Mouse (Mus musculus): Measurements from ENCODE around the gene Flot1. TPM values are rescaled to one million over a fixed set of nuclear protein-coding genes. Genes with fewer than 3 reads are reported as not detected.
A peak's percentile ranks its signal among the peaks of the same experiment; 100 is the strongest.
"Not testable (repeated sequence)": the region's sequence is repeated elsewhere in the genome, so short reads cannot be mapped to it uniquely, and the experiment has no call there.

The Flot1 gene
- polyA plus RNA-seq, 1 experiment from 2014 or later = 36.1 TPM

DNA sequence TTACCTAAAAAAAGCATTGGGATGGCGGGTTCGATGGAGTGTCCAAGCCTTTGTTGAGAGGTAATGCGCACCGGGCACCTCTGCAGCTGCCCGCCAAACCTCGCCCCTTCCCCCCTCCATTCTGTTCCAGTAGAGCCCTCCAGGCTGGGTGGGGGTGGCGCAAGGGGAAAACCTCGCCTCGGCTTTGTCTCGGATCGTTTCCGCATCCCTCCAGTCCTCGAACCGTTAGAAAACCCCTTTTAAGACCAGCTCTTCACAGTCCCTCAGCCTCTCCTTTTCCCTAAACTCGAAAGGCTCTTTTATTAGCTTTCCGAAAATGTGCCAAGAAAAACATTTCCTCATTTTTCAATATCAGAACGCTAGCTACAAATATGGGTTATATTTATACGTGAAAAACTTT is 14.5 kb downstream of the Flot1 start:
- Histone ChIP-seq H3K27me3 (ENCODE audit: control insufficient read depth, insufficient read depth, low read length) (no peaks in the 10 kb centered on the region), H3K27ac (ENCODE audit: low read depth, low read length) (peak overlapping the region; percentile 97), H3K36me3 (ENCODE audit: control insufficient read depth, insufficient read depth, low read length) (peaks cover 45% of the 10 kb centered on the region), H3K4me1 (ENCODE audit: control insufficient read depth, insufficient read depth, low read length) (peaks cover 28% of the 10 kb centered on the region), H3K4me3 (ENCODE audit: low read length) (peak overlapping the region; percentile 91), H3K4me2 (replicated peaks; ENCODE audit: low read depth, low read length) (peak overlapping the region; percentile 78), H3K9me3 (ENCODE audit: control insufficient read depth, low read length) (no peaks in the 10 kb centered on the region), H3K9ac (ENCODE audit: low read depth, low read length) (peak overlapping the region; percentile 87)
- under 1% methylated on average over 18 of the region's 18 CpGs for WGBS
- ATAC-seq (ENCODE audit: low FRiP score, low TSS enrichment) = 0 out of 2 replicates have a peak, but pooled peaks have one; percentile 1

GRCm38 (mm10) chr17:35838122-35838544 is 15.1 kb downstream of the Flot1 start, which contains the start of gene Tubb5:
Tubb5 (minus strand) TSS chr17:35838306.
- no peaks in the 10 kb centered on the region for H3K27me3 ChIP-seq (ENCODE audit: control insufficient read depth, insufficient read depth, low read length)
- H3K4me1 ChIP-seq (ENCODE audit: control insufficient read depth, insufficient read depth, low read length) = peaks cover 34% of the 10 kb centered on the region
- H3K4me3 ChIP-seq (ENCODE audit: low read length) = peak within 1 kb of the TSS; percentile 91
- peak within 1 kb of the TSS; percentile 97 for H3K27ac ChIP-seq (ENCODE audit: low read depth, low read length)
- peak within 1 kb of the TSS; percentile 87 for H3K9ac ChIP-seq (ENCODE audit: low read depth, low read length)
- H3K9me3 ChIP-seq (ENCODE audit: control insufficient read depth, low read length) = no peaks in the 10 kb centered on the region
- H3K36me3 ChIP-seq (ENCODE audit: control insufficient read depth, insufficient read depth, low read length) = peaks cover 39% of the 10 kb centered on the region
- peak; percentile 75 for ATAC-seq (ENCODE audit: low FRiP score, low TSS enrichment)
- under 1% methylated on average over 29 of the region's 29 CpGs for WGBS
- peak within 1 kb of the TSS; percentile 78 for H3K4me2 ChIP-seq (replicated peaks; ENCODE audit: low read depth, low read length)

DNA sequence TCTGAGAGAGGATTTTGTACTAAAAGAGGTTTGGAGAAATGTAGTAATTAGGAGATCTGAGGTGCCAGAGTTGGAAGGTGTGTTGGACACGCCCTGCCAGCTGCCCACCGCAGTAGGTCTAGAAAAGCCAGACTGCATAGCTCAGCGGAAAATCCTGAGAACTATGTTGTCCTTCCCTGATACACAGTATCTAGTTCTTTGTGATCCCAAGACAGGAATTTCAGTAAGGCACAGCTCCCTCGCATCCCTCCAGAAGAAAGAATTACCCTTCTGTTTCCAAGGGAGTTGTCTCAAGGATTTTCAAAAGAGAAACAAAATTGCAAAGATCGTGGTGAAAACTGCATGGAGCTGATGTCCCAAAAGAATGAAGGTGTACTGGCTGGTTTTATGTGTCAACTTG is 15.5 kb downstream of the Flot1 start:
- ATAC-seq (ENCODE audit: low FRiP score, low TSS enrichment) = no peak
- Histone ChIP-seq H3K4me2 (replicated peaks; ENCODE audit: low read depth, low read length) (peak overlapping the region; percentile 52), H3K36me3 (ENCODE audit: control insufficient read depth, insufficient read depth, low read length) (peaks cover 34% of the 10 kb centered on the region), H3K9ac (ENCODE audit: low read depth, low read length) (peak overlapping the region; percentile 61), H3K4me1 (ENCODE audit: control insufficient read depth, insufficient read depth, low read length) (peaks cover 35% of the 10 kb centered on the region), H3K9me3 (ENCODE audit: control insufficient read depth, low read length) (no peaks in the 10 kb centered on the region), H3K27me3 (ENCODE audit: control insufficient read depth, insufficient read depth, low read length) (no peaks in the 10 kb centered on the region), H3K4me3 (ENCODE audit: low read length) (peak overlapping the region; percentile 91), H3K27ac (ENCODE audit: low read depth, low read length) (peak overlapping the region; percentile 86)
- WGBS = under 1% methylated on average over 5 of the region's 5 CpGs

- Histone ChIP-seq H3K27ac (ENCODE audit: low read depth, low read length) (peak overlapping the region; percentile 86), H3K4me3 (ENCODE audit: low read length) (peak overlapping the region; percentile 91), H3K36me3 (ENCODE audit: control insufficient read depth, insufficient read depth, low read length) (peaks cover 30% of the 10 kb centered on the region), H3K4me2 (replicated peaks; ENCODE audit: low read depth, low read length) (peak overlapping the region; percentile 52), H3K9ac (ENCODE audit: low read depth, low read length) (peak overlapping the region; percentile 61; the same call in 1 of the 2 replicates), H3K4me1 (ENCODE audit: control insufficient read depth, insufficient read depth, low read length) (peaks cover 34% of the 10 kb centered on the region)
- not testable (repeated sequence) for H3K27me3 ChIP-seq (ENCODE audit: control insufficient read depth, insufficient read depth, low read length); H3K9me3 ChIP-seq (ENCODE audit: control insufficient read depth, low read length); ATAC-seq (ENCODE audit: low FRiP score, low TSS enrichment)
- WGBS = 39% methylated on average over 3 of the region's 3 CpGs
Measured at GRCm38 (mm10) chr17:35839002-35839401, 16.0 kb downstream of the Flot1 start.

DNA sequence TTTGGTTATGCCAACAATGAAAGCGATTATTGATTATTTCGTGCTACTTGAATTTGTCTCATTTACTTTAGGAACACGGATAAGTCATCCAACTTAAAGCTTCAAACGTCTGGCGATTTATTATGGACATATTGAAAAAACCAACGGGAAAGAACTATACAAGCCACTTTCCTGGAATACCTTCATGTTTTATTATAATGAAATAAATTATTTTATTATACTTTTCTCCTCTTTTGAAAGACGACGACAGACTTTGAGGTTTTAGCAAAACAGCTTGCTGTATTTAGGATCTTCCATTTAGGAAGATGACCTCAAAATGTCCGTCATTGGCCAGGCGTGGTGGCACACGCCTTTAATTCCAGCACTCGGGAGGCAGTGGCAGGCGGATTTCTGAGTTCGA is 17.5 kb downstream of the Flot1 start:
- peak overlapping the region; percentile 10; the same call in 1 of the 2 replicates for H3K27ac ChIP-seq (ENCODE audit: low read depth, low read length)
- 56% methylated on average over 14 of the region's 14 CpGs for WGBS
- no peak for ATAC-seq (ENCODE audit: low FRiP score, low TSS enrichment)
- peaks cover 24% of the 10 kb centered on the region for H3K36me3 ChIP-seq (ENCODE audit: control insufficient read depth, insufficient read depth, low read length)
- H3K4me2 ChIP-seq (replicated peaks; ENCODE audit: low read depth, low read length) = peak overlapping the region; percentile 37
- H3K27me3 ChIP-seq (ENCODE audit: control insufficient read depth, insufficient read depth, low read length) = no peaks in the 10 kb centered on the region
- H3K9ac ChIP-seq (ENCODE audit: low read depth, low read length) = peak overlapping the region; percentile 40; the same call in 1 of the 2 replicates
- H3K4me3 ChIP-seq (ENCODE audit: low read length) = peak overlapping the region; percentile 58
- no peaks in the 10 kb centered on the region for H3K9me3 ChIP-seq (ENCODE audit: control insufficient read depth, low read length)
- peaks cover 21% of the 10 kb centered on the region for H3K4me1 ChIP-seq (ENCODE audit: control insufficient read depth, insufficient read depth, low read length)

- WGBS = under 1% methylated on average over 59 of the region's 59 CpGs
- H3K4me1 ChIP-seq (ENCODE audit: control insufficient read depth, insufficient read depth, low read length) = peaks cover 16% of the 10 kb centered on the region; the same call in 1 of the 2 replicates
- peak within 1 kb of the TSS; percentile 58 for H3K4me3 ChIP-seq (ENCODE audit: low read length)
- ATAC-seq (ENCODE audit: low FRiP score, low TSS enrichment) = peak; percentile 91
- peak within 1 kb of the TSS; percentile 74 for H3K4me2 ChIP-seq (replicated peaks; ENCODE audit: low read depth, low read length)
- no peaks in the 10 kb centered on the region for H3K27me3 ChIP-seq (ENCODE audit: control insufficient read depth, insufficient read depth, low read length)
- peaks cover 24% of the 10 kb centered on the region for H3K36me3 ChIP-seq (ENCODE audit: control insufficient read depth, insufficient read depth, low read length)
- H3K9ac ChIP-seq (ENCODE audit: low read depth, low read length) = peak within 1 kb of the TSS; percentile 67
- H3K9me3 ChIP-seq (ENCODE audit: control insufficient read depth, low read length) = no peaks in the 10 kb centered on the region
- peak within 1 kb of the TSS; percentile 65 for H3K27ac ChIP-seq (ENCODE audit: low read depth, low read length)
Measured at GRCm38 (mm10) chr17:35841076-35841950, 18.3 kb downstream of the Flot1 start, which contains the start of gene Mdc1. Mdc1 (plus strand) TSS chr17:35841515.

GRCm38 (mm10) chr17:35842006-35842405 is 19.0 kb downstream of the Flot1 start:
- H3K4me3 ChIP-seq (ENCODE audit: low read length) = peak overlapping the region; percentile 58
- no peaks in the 10 kb centered on the region for H3K9me3 ChIP-seq (ENCODE audit: control insufficient read depth, low read length)
- H3K4me2 ChIP-seq (replicated peaks; ENCODE audit: low read depth, low read length) = peak overlapping the region; percentile 74
- peaks cover 16% of the 10 kb centered on the region; the same call in 1 of the 2 replicates for H3K4me1 ChIP-seq (ENCODE audit: control insufficient read depth, insufficient read depth, low read length)
- no peaks in the 10 kb centered on the region for H3K27me3 ChIP-seq (ENCODE audit: control insufficient read depth, insufficient read depth, low read length)
- H3K9ac ChIP-seq (ENCODE audit: low read depth, low read length) = peak overlapping the region; percentile 67
- peak overlapping the region; percentile 65 for H3K27ac ChIP-seq (ENCODE audit: low read depth, low read length)
- no peak for ATAC-seq (ENCODE audit: low FRiP score, low TSS enrichment)
- 16% methylated on average over 11 of the region's 11 CpGs for WGBS
- peaks cover 24% of the 10 kb centered on the region for H3K36me3 ChIP-seq (ENCODE audit: control insufficient read depth, insufficient read depth, low read length)

- no peak overlapping the region for H3K4me3 ChIP-seq (ENCODE audit: low read length)
- H3K9ac ChIP-seq (ENCODE audit: low read depth, low read length) = no peak overlapping the region
- H3K27ac ChIP-seq (ENCODE audit: low read depth, low read length) = no peak overlapping the region
- ATAC-seq (ENCODE audit: low FRiP score, low TSS enrichment) = no peak
- peaks cover 16% of the 10 kb centered on the region; the same call in 1 of the 2 replicates for H3K4me1 ChIP-seq (ENCODE audit: control insufficient read depth, insufficient read depth, low read length)
- H3K27me3 ChIP-seq (ENCODE audit: control insufficient read depth, insufficient read depth, low read length) = no peaks in the 10 kb centered on the region
- no peaks in the 10 kb centered on the region for H3K9me3 ChIP-seq (ENCODE audit: control insufficient read depth, low read length)
- peaks cover 39% of the 10 kb centered on the region for H3K36me3 ChIP-seq (ENCODE audit: control insufficient read depth, insufficient read depth, low read length)
- H3K4me2 ChIP-seq (replicated peaks; ENCODE audit: low read depth, low read length) = no peak overlapping the region
- 92% methylated on average over 3 of the region's 3 CpGs for WGBS
Measured at GRCm38 (mm10) chr17:35843514-35843913, 20.5 kb downstream of the Flot1 start.

GRCm38 (mm10) chr17:35848112-35848511 is 25.1 kb downstream of the Flot1 start:
- Histone ChIP-seq H3K4me2 (replicated peaks; ENCODE audit: low read depth, low read length) (no peak overlapping the region), H3K27ac (ENCODE audit: low read depth, low read length) (no peak overlapping the region), H3K4me1 (ENCODE audit: control insufficient read depth, insufficient read depth, low read length) (0 out of 2 replicates have a peak, but pooled peaks cover 1% of the 10 kb centered on the region), H3K27me3 (ENCODE audit: control insufficient read depth, insufficient read depth, low read length) (no peaks in the 10 kb centered on the region), H3K9ac (ENCODE audit: low read depth, low read length) (no peak overlapping the region), H3K36me3 (ENCODE audit: control insufficient read depth, insufficient read depth, low read length) (peaks cover 80% of the 10 kb centered on the region), H3K9me3 (ENCODE audit: control insufficient read depth, low read length) (no peaks in the 10 kb centered on the region), H3K4me3 (ENCODE audit: low read length) (no peak overlapping the region)
- 0 out of 2 replicates have a peak, but pooled peaks have one; percentile 53 for ATAC-seq (ENCODE audit: low FRiP score, low TSS enrichment)
- 58% methylated on average over 1 of the region's 1 CpGs for WGBS
